Mouse (Mus musculus) thymus, postnatal 14 days (tissue): Measurements from ENCODE around the gene Dclk1.
A peak's percentile ranks its signal among the peaks of the same experiment; 100 is the strongest.

ENCODE experiments used
- DNase-seq: peaks from one replicate; pipeline ENCODE4 v3.0.0; 2021

Dclk1 gene

DNA sequence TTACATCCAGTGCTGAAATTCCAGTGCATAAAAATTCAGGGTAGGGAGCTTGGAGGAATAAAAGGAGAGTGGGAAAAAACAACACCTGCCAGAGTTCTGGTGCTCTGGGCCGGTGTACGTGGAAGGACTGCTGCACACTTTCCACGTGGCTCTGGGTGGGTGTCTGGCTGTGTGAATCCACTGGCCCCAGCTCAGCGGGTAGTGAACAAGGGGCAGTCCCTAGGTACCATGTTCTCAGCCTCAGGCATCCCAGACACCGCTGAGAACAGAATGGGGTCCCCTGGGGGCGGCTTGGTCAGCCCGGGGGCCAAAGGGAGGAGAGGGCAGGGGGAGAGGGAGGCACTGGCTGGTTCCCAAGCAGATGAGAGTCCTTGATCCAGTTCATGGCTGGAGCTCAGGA is 164.5 kb downstream of the Dclk1 start:
- no peak for DNase-seq

GRCm38 (mm10) chr3:55411547-55411946 is 169.4 kb downstream of the Dclk1 start:
- no peak for DNase-seq

DNA sequence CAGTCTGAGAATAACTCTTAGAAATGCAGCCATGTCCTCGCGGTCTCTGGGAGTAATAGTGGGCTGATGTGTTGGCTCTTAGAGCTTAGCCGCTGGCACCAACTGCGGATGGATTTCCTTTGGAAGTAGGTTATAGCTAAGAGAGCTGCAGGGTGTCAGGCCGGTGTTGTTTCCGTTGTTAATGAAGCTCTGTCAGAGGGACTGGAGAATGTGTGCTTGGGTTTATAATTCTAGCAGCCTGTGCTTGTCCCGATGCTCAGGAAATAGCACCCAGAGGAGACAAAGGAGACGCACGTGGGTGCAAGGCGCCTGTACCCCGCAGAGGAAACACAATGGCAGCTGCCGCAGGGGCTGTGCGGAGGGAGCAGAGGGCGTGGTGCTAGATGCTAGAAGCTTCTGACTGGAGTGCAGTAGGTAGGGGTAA is 173.4 kb downstream of the Dclk1 start:
- DNase-seq, result peak; percentile 34

DNA sequence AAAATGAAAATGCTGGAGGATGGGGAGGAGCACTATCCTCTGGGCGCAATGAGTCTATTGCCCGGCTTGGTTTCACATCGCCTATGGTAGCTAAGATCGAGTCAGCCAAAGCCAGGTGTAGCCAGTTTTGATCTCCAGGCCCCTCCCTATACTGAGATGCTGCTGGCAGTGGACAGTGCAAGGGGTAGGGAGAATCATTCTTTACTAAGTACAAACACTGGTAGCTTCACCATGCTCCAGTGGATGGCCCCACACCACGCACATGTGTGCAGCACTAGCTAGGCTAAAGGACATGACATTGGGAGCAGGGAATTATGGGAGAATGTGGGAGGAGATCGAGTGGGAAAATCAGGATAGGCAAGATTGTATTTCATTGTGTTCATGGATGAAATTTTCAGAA is 176.7 kb downstream of the Dclk1 start:
- DNase-seq, result no peak

DNA sequence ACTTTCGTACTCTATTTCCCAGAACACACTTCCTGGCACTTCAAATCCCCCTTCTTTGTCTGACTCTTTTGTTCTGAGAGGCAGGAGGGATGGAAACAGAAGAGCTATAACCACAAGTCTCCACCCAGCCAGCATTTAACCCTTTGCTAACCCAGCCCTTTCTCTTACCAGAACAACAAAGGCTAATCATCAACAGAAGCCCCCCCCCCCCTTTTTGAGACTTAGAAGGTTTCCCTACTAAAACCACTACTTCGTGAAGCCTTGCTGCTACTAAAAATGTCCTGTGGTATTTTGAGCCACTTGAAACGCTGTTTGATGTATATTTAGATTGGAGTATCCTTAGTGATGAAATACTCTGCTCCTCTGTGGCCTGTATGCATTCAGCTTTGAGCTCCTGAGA is 177.2 kb downstream of the Dclk1 start:
- DNase-seq, result peak; percentile 9

DNA sequence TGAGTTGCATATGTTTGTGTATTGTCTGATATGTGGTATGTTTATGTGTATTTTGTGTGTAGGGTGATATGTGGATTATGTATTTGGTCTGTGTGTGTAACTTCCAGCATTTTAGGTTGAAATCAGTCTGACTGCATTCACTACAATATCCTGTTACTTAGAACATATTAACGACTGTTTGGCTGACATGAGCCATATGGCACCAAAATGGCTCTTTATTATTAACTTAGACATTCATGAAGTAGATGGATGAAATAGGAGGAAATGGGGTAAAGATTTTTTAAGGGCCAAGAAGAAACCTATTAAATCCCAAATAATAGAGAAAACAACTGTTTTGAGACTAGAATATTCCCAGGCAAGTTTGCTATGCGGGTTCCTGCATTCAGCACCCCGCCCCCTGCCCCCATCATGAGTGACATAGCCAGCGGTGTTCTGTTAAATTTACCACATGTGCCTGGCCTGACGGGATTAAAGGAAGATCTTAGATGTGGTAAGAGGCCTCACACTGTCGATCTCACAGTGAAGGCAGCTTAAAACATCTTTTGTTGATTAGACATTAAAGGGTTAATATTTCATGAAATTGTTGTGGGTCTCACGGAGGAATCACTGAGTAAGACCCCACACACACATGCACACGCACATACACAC is 178.4 kb downstream of the Dclk1 start:
- DNase-seq, result no peak

- DNase-seq, result no peak
Observed at GRCm38 (mm10) chr3:55423640-55424397, 181.7 kb downstream of the Dclk1 start.

GRCm38 (mm10) chr3:55430022-55430549 is 187.9 kb downstream of the Dclk1 start:
- DNase-seq, result no peak

DNA sequence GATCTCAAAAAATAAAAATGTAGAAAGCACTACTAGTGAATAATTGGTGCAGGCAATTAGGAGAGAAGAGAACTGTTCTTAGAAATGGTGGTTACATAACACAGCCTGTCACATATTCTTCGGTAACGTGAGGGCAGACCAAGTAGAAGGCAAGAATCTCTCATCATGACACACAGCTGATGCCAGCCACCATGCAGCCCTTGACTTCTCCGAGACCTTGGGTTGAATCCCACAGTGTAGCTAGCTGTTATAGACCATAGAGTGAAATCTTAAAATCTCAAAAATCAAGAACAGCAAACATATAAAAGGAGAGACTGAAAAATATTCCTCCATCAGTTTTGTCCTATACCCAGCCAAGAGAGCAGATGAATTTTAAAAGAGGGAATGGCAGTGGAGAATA is 189.1 kb downstream of the Dclk1 start:
- DNase-seq, result no peak

GRCm38 (mm10) chr3:55434276-55434675 is 192.1 kb downstream of the Dclk1 start:
- no peak for DNase-seq

DNA sequence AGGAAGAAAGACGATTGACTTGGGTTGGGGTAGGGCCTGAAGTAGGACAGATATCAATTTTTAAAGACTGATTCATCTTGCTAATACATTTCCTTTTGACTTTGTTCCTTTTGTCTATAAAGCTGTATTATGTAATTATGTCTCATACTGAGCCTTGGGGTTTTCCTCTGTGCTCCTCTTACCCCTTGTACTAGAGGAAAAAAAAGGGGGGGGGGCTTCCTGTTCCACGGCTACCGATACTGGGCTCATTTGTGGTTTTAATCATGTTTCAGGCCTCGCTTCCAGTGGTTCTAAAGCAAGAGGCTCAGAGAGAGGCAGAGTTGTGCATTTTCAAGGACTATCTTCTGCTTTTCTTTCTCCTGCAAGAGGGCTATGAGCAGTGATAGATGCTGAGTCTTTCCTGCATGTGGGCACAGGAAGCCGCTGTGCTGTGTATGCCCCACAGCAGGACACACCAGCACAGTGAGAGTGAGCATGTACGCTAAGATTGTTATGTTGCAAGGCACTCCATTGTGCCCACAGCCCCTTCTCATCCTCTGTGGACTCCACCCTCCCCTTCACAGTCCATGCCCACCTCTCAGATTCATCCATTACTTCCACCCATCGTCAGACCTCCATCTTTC is 196.8 kb downstream of the Dclk1 start:
- DNase-seq, result no peak

GRCm38 (mm10) chr3:55440342-55440741 is 198.2 kb downstream of the Dclk1 start:
- DNase-seq, result no peak

GRCm38 (mm10) chr3:55442012-55442645 is 200.0 kb downstream of the Dclk1 start:
- DNase-seq, result no peak

GRCm38 (mm10) chr3:55443271-55443670 is 201.1 kb downstream of the Dclk1 start:
- DNase-seq, result no peak

- no peak for DNase-seq
Observed at GRCm38 (mm10) chr3:55443725-55444124, 201.6 kb downstream of the Dclk1 start.

GRCm38 (mm10) chr3:55446681-55447080 is 204.5 kb downstream of the Dclk1 start:
- DNase-seq, result no peak

- DNase-seq, result no peak
Observed at GRCm38 (mm10) chr3:55447486-55448460, 205.6 kb downstream of the Dclk1 start.

- no peak for DNase-seq
Observed at GRCm38 (mm10) chr3:55449148-55449547, 207.0 kb downstream of the Dclk1 start.

- no peak for DNase-seq
Observed at GRCm38 (mm10) chr3:55451035-55451434, 208.9 kb downstream of the Dclk1 start.

- no peak for DNase-seq
Observed at GRCm38 (mm10) chr3:55451877-55452276, 209.7 kb downstream of the Dclk1 start.

- DNase-seq, result no peak
Observed at GRCm38 (mm10) chr3:55452464-55452863, 210.3 kb downstream of the Dclk1 start.

GRCm38 (mm10) chr3:55461092-55461491 is 218.9 kb downstream of the Dclk1 start:
- DNase-seq, result no peak
